Mouse (Mus musculus): Measurements from ENCODE around the gene Kcnj4.

- TF ChIP-seq CTCF (IDR thresholded peaks at IDR 0.05; ENCODE audit: extremely low read depth, insufficient read depth, low read length), result no peak
- TF ChIP-seq POLR2A (IDR thresholded peaks at IDR 0.05; ENCODE audit: extremely low read depth, insufficient read depth, low read length), result no peak
Measured at GRCm38 (mm10) chr15:79503438-79503837, 1.6 kb downstream of the Kcnj4 start.
